Mouse (Mus musculus): Measurements from ENCODE around the gene Fgfr2. TPM values are rescaled to one million over a fixed set of nuclear protein-coding genes. Genes with fewer than 3 reads are reported as not detected.

Gene Fgfr2
- polyA plus RNA-seq, 1 experiment from 2014 or later = 104 TPM

DNA sequence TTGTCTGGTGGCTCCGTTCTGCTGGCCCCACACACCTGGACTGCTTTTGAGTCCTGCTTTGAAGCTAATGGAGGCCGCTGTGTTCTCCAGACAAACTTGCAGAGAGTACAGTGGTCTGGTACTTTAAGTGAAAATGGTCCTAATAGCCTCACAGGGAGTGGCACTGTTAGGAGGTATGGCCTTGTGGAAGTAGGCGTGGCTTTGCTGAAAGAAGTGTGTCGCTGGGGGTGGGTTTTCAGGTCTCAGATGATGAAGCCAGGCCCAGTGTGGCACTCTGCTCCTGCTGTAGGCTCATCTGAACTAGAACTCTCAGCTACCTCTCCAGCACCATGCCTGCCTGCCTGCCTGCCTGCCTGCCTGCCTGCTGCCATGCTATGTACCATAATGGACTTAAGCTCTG lies 2355.0 kb downstream of the Fgfr2 start:
- H3K4me3 ChIP-seq (replicated peaks) = no peak overlapping the region
- ATAC-seq (ENCODE audit: insufficient read depth, low FRiP score, low read depth) = no peak
- 91% methylated on average over 4 of the region's 4 CpGs for WGBS

DNA sequence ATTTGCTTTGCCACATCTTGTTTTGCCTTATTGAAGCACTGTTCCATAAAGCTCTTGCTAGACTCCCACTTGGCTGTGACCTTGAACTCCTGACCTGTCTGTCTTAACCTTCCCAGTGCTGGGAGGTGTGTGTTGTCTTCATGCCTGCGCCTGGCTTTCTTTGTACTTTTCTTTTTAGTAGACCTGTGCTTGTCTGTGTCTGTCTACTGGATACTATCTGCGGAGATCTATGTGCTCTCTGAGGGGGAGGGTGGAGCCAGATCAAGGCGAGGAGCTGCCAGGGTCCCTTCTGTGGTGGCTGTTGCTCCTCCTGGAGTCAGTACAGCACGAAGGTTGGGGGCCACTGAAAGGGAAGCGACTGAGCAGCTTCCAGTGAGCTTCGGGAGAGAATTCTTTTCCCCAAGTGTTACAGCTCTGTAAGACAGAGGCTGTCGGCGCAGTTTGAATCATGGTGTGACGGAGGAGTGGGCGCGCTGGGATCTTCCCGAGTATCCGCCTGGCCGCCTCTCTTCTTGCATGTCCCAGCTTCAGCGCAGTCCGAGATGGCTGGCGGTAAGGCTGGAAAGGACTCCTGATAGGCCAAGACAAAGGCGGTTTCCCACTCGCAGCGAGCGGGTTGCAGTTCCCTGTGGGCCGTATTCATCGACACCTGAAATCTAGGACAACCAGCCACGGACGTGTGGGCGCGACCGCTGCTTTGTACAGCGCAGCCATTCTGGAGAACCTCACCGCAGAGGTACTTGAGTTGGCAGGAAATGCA lies 2356.6 kb downstream of the Fgfr2 start:
- no peaks in the 10 kb centered on the region for H3K27me3 ChIP-seq (replicated peaks)
- no peak overlapping the region for H3K27ac ChIP-seq
- H3K9ac ChIP-seq = no peak overlapping the region
- H3K4me2 ChIP-seq = no peak overlapping the region
- ATAC-seq (ENCODE audit: insufficient read depth, low FRiP score, low read depth) = no peak
- 64% methylated on average over 30 of the region's 30 CpGs for WGBS
- peaks cover 3% of the 10 kb centered on the region; the same call in 1 of the 2 replicates for H3K4me1 ChIP-seq
- no peaks in the 10 kb centered on the region for H3K9me3 ChIP-seq
- H3K36me3 ChIP-seq = peaks cover 2% of the 10 kb centered on the region; the same call in 1 of the 2 replicates
- no peak overlapping the region for H3K4me3 ChIP-seq (replicated peaks)

More for the DNA sequence above, 2355.0 kb downstream of the Fgfr2 start:
- Histone ChIP-seq H3K4me2 (no peak overlapping the region), H3K9ac (no peak overlapping the region), H3K4me1 (no peaks in the 10 kb centered on the region), H3K27ac (no peak overlapping the region), H3K9me3 (no peaks in the 10 kb centered on the region), H3K36me3 (no peaks in the 10 kb centered on the region; the same call in 1 of the 2 replicates), H3K27me3 (replicated peaks) (no peaks in the 10 kb centered on the region)

DNA sequence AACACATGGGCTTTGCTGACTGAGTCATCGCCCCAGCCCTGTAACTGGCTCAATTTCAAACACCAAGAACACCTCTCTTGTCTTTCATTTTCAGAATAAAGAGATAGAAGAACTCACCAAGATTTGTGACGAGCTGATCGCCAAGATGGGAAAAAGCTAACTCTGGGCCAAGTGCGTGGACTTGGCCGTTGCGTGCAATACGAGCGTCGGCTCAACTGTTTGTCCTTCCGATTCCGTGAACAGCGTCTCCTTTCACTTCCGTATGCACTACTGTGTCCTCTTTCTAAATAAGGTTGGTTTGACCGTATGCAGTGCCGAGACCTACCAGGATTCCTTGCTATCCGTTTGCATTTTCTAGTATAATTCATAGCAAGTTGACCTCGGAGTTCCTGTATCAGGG lies 2359.0 kb downstream of the Fgfr2 start:
- peaks cover 3% of the 10 kb centered on the region; the same call in 1 of the 2 replicates for H3K4me1 ChIP-seq
- WGBS = 91% methylated on average over 17 of the region's 17 CpGs
- no peaks in the 10 kb centered on the region for H3K9me3 ChIP-seq
- H3K9ac ChIP-seq = no peak overlapping the region
- no peak for ATAC-seq (ENCODE audit: insufficient read depth, low FRiP score, low read depth)
- no peak overlapping the region for H3K27ac ChIP-seq
- peaks cover 4% of the 10 kb centered on the region; the same call in 1 of the 2 replicates for H3K36me3 ChIP-seq
- no peaks in the 10 kb centered on the region for H3K27me3 ChIP-seq (replicated peaks)
- no peak overlapping the region for H3K4me2 ChIP-seq
- no peak overlapping the region for H3K4me3 ChIP-seq (replicated peaks)

DNA sequence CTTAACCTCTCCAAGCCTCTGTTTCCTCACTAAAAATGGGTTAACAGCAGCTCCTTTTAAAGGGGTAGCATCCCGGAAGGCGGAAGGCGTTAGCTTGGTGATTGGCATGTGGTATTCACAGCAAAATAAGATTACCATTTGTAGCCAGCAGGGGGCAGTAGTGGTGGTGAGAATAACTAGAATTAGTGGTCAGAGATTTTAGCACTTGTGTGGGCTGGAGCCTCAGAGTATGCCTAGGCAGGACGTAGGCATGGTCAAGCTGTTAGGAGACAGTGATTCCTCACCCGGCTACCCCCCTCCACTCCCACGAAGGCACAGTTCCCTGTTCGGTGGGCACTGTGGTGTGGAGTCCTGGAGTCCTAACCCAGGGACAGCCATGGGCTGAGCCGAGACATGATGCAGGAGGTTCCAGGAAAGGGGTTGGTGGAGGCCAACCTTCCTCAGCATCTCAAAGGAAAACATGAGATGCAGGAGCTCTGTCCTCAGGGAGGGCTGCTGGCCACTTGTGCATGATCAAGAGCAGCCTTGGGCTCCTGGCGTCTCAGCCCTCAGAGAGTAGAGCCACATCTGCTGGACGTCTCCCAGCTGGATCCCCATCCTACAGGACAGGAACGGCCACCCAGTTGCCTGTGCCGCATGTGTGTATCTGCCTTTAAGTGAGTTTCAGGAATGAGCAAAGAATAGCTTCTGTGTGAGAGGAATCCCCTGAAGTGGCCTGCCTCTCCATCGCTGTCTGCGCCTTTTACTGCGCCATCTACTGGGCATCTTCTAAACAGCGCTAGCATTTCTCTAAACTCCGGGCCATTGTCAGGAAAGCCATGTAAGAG lies 2360.9 kb downstream of the Fgfr2 start:
- Histone ChIP-seq H3K4me2 (no peak overlapping the region), H3K9ac (no peak overlapping the region), H3K4me3 (replicated peaks) (no peak overlapping the region), H3K4me1 (peaks cover 3% of the 10 kb centered on the region; the same call in 1 of the 2 replicates), H3K36me3 (peaks cover 4% of the 10 kb centered on the region; the same call in 1 of the 2 replicates), H3K27ac (no peak overlapping the region), H3K27me3 (replicated peaks) (no peaks in the 10 kb centered on the region), H3K9me3 (no peaks in the 10 kb centered on the region)
- ATAC-seq (ENCODE audit: insufficient read depth, low FRiP score, low read depth) = 0 out of 2 replicates have a peak, but pooled peaks have one; percentile 38
- WGBS = 32% methylated on average over 17 of the region's 17 CpGs

DNA sequence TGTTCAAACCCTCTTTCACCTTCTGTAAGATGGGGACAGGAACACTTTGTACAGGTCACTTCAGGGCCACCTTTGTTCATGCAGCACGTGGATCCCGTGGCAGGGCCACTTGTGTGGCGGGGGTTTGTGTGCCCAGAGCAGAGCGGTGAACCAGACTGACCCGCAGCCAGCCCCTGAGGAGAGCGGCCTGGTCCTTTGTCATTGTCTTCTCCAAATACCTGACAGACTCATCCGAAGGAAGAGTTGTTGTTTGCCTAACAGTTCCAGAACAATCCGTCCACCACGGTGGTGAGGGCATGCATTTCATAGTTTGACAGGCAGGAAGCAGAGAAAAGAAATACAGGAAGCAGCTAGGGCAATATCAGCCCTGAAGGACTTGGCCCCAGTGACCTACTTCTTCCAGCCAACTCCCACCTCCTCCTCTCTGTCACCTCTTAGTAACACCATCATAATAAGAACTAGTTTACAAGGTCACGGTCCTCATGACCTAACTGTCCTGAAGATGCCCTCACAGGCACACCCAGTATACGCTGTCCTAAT lies 2365.8 kb downstream of the Fgfr2 start:
- no peak overlapping the region for H3K4me2 ChIP-seq
- H3K36me3 ChIP-seq = peaks cover 17% of the 10 kb centered on the region
- no peaks in the 10 kb centered on the region for H3K27me3 ChIP-seq (replicated peaks)
- H3K9me3 ChIP-seq = no peaks in the 10 kb centered on the region
- ATAC-seq (ENCODE audit: insufficient read depth, low FRiP score, low read depth) = no peak
- peaks cover 2% of the 10 kb centered on the region; the same call in 1 of the 2 replicates for H3K4me1 ChIP-seq
- H3K9ac ChIP-seq = no peak overlapping the region
- no peak overlapping the region for H3K4me3 ChIP-seq (replicated peaks)
- WGBS = 82% methylated on average over 11 of the region's 11 CpGs
- H3K27ac ChIP-seq = no peak overlapping the region

DNA sequence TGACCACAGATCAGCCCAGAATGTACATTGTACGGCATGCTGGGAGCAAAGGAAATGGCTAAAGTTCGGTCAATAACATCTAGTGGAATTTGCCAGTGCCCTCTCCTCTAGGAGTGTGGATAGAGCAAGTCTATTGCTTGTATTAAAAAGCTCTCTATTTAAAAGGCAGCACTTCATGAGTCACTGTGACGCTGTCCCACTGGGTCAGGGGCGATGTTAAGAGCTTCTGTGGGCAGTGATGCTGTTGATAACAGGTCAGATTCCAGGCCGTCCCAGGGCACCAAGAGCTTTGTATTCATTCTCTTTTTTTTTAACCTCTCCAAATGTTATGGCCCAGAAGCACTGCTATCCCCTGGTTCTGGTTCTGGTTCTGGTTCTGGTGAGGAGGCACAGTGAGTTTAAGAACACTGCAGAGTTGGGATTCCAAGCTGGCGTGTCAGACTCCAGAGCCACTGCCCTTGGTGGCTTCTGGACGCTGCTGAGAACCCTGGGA lies 2366.8 kb downstream of the Fgfr2 start:
- Histone ChIP-seq H3K36me3 (peaks cover 16% of the 10 kb centered on the region), H3K4me2 (no peak overlapping the region), H3K4me1 (no peaks in the 10 kb centered on the region), H3K9me3 (no peaks in the 10 kb centered on the region), H3K27ac (no peak overlapping the region), H3K9ac (no peak overlapping the region), H3K4me3 (replicated peaks) (no peak overlapping the region), H3K27me3 (replicated peaks) (no peaks in the 10 kb centered on the region)
- no peak; the same call in 1 of the 2 replicates for ATAC-seq (ENCODE audit: insufficient read depth, low FRiP score, low read depth)
- WGBS = 69% methylated on average over 7 of the region's 7 CpGs

DNA sequence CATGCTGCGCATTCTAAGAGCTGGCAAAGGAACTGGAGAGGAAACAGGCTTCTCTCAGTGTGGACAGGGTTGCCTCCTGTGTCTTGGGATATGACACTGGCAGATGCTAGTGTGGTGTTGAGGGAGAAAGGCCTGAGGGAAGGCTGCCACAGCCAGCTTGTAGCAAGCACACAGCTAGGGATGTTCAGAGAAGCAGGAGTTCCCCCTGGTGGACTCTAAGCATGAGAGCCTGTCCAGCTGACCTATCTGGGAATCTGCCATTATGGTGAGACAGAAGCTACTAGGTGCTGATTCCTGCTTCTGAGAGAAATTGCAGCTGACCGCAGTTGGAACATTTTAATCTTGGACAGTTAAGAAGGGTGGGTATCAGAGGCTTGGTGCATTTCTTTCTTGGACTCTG lies 2368.4 kb downstream of the Fgfr2 start:
- no peak for ATAC-seq (ENCODE audit: insufficient read depth, low FRiP score, low read depth)
- no peaks in the 10 kb centered on the region for H3K27me3 ChIP-seq (replicated peaks)
- no peak overlapping the region for H3K27ac ChIP-seq
- H3K4me1 ChIP-seq = no peaks in the 10 kb centered on the region
- H3K36me3 ChIP-seq = peaks cover 17% of the 10 kb centered on the region; the same call in 1 of the 2 replicates
- 90% methylated on average over 2 of the region's 2 CpGs for WGBS
- H3K4me3 ChIP-seq (replicated peaks) = no peak overlapping the region
- H3K4me2 ChIP-seq = no peak overlapping the region
- H3K9me3 ChIP-seq = no peaks in the 10 kb centered on the region
- no peak overlapping the region for H3K9ac ChIP-seq

DNA sequence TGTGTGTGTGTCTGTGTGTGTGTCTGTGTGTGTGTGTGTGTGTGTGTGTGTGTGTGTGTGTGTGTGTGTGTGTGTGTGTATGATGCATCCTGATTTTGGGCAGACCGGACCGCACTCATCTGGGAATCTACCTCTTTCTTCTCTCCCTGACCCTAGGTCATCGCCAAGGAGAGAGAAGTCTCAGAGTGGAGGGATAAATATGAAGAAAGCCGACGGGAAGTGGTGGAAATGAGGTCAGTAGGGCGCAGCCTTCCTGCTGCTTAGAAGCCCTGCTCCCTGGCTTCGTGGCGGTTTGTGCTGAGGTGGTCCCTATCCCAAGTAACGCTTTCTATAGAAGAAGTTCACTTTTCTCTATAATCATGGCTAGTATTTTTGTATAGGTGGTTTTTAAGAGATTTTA lies 2371.5 kb downstream of the Fgfr2 start:
- Histone ChIP-seq H3K27me3 (replicated peaks) (no peaks in the 10 kb centered on the region), H3K27ac (no peak overlapping the region), H3K4me2 (no peak overlapping the region), H3K36me3 (peaks cover 21% of the 10 kb centered on the region; the same call in 1 of the 2 replicates), H3K4me3 (replicated peaks) (no peak overlapping the region), H3K9ac (no peak overlapping the region), H3K4me1 (no peaks in the 10 kb centered on the region), H3K9me3 (no peaks in the 10 kb centered on the region)
- no peak for ATAC-seq (ENCODE audit: insufficient read depth, low FRiP score, low read depth)
- WGBS = 67% methylated on average over 9 of the region's 9 CpGs

DNA sequence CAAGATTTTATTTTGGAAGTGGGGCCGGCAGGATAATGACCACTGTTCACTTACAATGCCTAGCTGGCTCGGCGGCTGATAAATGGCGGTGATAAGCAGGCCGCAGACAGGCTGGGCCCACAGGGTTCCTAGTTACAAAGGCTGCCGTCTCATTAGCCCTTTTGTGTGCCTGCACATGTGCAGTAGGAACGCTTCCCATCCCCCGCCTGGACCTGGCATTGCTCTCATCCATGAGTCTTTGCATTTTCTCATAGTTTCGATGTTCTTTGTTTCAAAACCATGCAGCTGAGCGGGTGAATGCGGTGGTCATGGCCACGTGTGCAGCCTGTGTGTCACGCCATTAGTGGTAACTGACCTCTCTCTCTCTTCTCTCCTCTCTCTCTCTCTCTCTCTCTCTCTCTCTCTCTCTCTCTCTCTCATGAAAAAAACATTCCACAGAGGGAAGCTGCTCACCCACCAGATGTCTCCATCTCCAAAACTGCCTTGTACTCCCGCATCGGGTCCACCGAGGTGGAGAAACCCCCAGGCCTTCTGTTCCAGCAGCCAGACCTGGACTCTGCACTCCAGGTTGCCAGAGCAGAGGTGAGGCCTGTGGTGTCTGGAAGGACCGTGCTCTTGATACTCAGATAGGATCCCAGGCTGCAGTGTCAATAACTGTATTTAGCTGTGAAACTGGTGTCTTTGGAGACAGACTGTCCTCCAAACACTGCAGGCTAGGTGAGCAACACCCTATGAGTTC lies 2372.2 kb downstream of the Fgfr2 start:
- H3K4me2 ChIP-seq = no peak overlapping the region
- no peak overlapping the region for H3K27ac ChIP-seq
- no peaks in the 10 kb centered on the region for H3K9me3 ChIP-seq
- ATAC-seq (ENCODE audit: insufficient read depth, low FRiP score, low read depth) = no peak
- 0 out of 2 replicates have a peak, but pooled peaks cover under 1% of the 10 kb centered on the region for H3K4me1 ChIP-seq
- H3K4me3 ChIP-seq (replicated peaks) = no peak overlapping the region
- peaks cover 21% of the 10 kb centered on the region; the same call in 1 of the 2 replicates for H3K36me3 ChIP-seq
- no peaks in the 10 kb centered on the region for H3K27me3 ChIP-seq (replicated peaks)
- 55% methylated on average over 17 of the region's 17 CpGs for WGBS
- no peak overlapping the region for H3K9ac ChIP-seq

DNA sequence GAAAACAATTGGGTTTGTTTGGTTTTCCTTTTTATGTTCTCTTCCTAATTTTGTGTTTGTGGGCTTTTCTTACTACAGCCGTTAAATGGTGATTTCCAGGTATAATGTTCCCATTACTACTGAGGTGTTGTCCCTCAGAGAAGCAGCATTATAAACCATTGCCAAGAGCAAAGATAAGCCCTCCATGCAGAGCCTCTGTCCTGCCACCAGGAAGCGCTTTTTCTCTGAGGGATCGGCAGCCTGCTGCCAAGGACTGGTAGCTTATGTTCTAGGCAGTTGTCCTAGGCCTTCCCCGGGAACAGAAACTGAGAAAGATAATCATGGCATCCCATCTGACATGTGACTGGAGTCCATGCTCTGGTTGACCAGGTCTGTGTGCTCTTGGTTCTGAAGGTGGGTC lies 2374.0 kb downstream of the Fgfr2 start:
- no peak overlapping the region for H3K4me3 ChIP-seq (replicated peaks)
- no peaks in the 10 kb centered on the region for H3K9me3 ChIP-seq
- peaks cover 3% of the 10 kb centered on the region; the same call in 1 of the 2 replicates for H3K4me1 ChIP-seq
- no peak overlapping the region for H3K9ac ChIP-seq
- no peak for ATAC-seq (ENCODE audit: insufficient read depth, low FRiP score, low read depth)
- H3K27me3 ChIP-seq (replicated peaks) = no peaks in the 10 kb centered on the region
- peaks cover 23% of the 10 kb centered on the region for H3K36me3 ChIP-seq
- H3K4me2 ChIP-seq = no peak overlapping the region
- 89% methylated on average over 4 of the region's 4 CpGs for WGBS
- H3K27ac ChIP-seq = no peak overlapping the region
